Mouse (Mus musculus) MEL (cell line): ENCODE results near the gene D630036H23Rik.

Experiments
- MYC ChIP-seq: IDR thresholded peaks from 2 replicates; pipeline ENCODE4 v1.6.1; 2011; ENCODE audit warnings: low read depth, mild to moderate bottlenecking, low read length, improper control_type of control experiment, moderate library complexity
- USF2 ChIP-seq, 2 experiments: IDR thresholded peaks; 2 replicates each; pipeline ENCODE4 v1.6.1; 2011 to 2012; ENCODE audit warnings: improper control_type of control experiment in 2 of 2, low read length in 2 of 2, borderline replicate concordance in 1 of 2, inconsistent platforms in 1 of 2, low read depth in 1 of 2, mild to moderate bottlenecking in 1 of 2; ENCODE audit not compliant: insufficient read depth in 1 of 2

DNA sequence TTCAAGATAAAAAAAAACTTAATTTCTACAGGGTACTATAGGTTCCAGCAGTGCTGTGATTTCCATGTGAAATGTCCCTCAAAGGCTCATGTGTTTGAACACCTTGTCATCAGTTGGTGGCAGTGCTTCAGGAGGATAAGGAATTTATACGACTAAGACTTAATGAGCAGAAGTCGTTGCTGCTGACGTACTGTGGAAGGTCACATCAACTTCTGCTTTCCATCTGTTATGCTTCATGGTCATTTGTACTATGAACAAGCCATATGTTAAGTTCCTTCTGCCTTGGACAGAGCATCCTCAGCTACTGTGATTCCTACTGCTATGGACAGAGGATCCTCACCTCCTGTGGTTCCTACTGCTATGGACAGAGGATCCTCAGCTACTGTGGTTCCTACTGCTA, 21.9 kb downstream of the D630036H23Rik start:
- TF ChIP-seq MYC (no peak), USF2 (IDR thresholded peaks at IDR 0.05; ENCODE audit: borderline replicate concordance in 1 of 2, insufficient read depth in 1 of 2, low read depth in 1 of 2, low read length in 2 of 2) (no peak)
